Mouse (Mus musculus) forebrain, embryonic 14.5 days (tissue): Measurements from ENCODE around the gene Rala. TPM values are rescaled to one million over a fixed set of nuclear protein-coding genes. Genes with fewer than 3 reads are reported as not detected.
"Not testable (repeated sequence)": the region's sequence is repeated elsewhere in the genome, so short reads cannot be mapped to it uniquely, and the experiment has no call there.

Source experiments
- ATAC-seq: fragments of 200-750 bp; cut with Nextera tagmentation; 2 replicates; pipeline ENCODE4 v1.8.0; 2017; ENCODE audit warnings: mild to moderate bottlenecking, moderate library complexity
- DNase-seq: peaks from one replicate; pipeline ENCODE4 v3.0.0-alpha.2; 2015; ENCODE audit warnings: low spot score
- H3K27ac ChIP-seq: fragments of 300-500 bp; sonication (generic); 2 replicates; pipeline ENCODE4 v1.5.1; 2014; ENCODE audit warnings: low read depth, mild to moderate bottlenecking, control low read depth, low read length, moderate library complexity
- H3K27me3 ChIP-seq: fragments of 300-500 bp; sonication (generic); replicated peaks from 2 replicates; pipeline ENCODE4 v1.6.1; 2014; ENCODE audit warnings: low read length, control low read depth, mixed read lengths; ENCODE audit not compliant: control insufficient read depth, insufficient read depth
- H3K36me3 ChIP-seq: fragments of 300-500 bp; sonication (generic); 2 replicates; pipeline ENCODE4 v1.6.1; 2014; ENCODE audit warnings: low read length, control low read depth; ENCODE audit not compliant: control insufficient read depth, insufficient read depth
- H3K4me1 ChIP-seq: fragments of 300-500 bp; sonication (generic); 2 replicates; pipeline ENCODE4 v1.6.1; 2014; ENCODE audit warnings: antibody characterized with exemption, low read length, control low read depth; ENCODE audit not compliant: control insufficient read depth, insufficient read depth
- H3K4me2 ChIP-seq: fragments of 300-500 bp; sonication (generic); 2 replicates; pipeline ENCODE4 v1.6.1; 2014; ENCODE audit warnings: mild to moderate bottlenecking, control low read depth, low read length
- H3K4me3 ChIP-seq: fragments of 300-500 bp; sonication (generic); 2 replicates; pipeline ENCODE4 v1.5.1; 2014; ENCODE audit warnings: low read depth, low read length, control low read depth
- H3K9ac ChIP-seq: fragments of 300-500 bp; sonication (generic); 2 replicates; pipeline ENCODE4 v1.6.1; 2014; ENCODE audit warnings: mild to moderate bottlenecking, low read length, control low read depth, moderate library complexity
- H3K9me3 ChIP-seq: fragments of 300-500 bp; sonication (generic); replicated peaks from 2 replicates; pipeline ENCODE4 v1.6.1; 2016; ENCODE audit warnings: low read length, control low read depth, mixed read lengths; ENCODE audit not compliant: control insufficient read depth
- WGBS: fragments of 180-500 bp; shearing (Covaris S2); extraction: QIAGEN DNeasy Blood & Tissue Kit; methylation state at CpG from one replicate; pipeline ENCODE4 v1.1.7; 2014; 5-methylcytosine and 5-hydroxymethylcytosine counted together
- polyA plus RNA-seq: library from polyadenylated mRNA; unstranded; fragments of >200 nt; fragmentation: Nextera tagmentation; extraction: Ambion mirVana; gene quantifications from 2 replicates; pipeline ENCODE4 v1.2.1, GENCODE M21; 2014

Gene Rala
- polyA plus RNA-seq, 1 experiment from 2014 or later, result 176 TPM

GRCm38 (mm10) chr13:17975457-17975856, 31.4 kb upstream of the Rala start:
- no peak overlapping the region for H3K9ac ChIP-seq
- no peaks in the 10 kb centered on the region for H3K9me3 ChIP-seq
- H3K27ac ChIP-seq, result no peak overlapping the region
- no peaks in the 10 kb centered on the region for H3K4me1 ChIP-seq
- WGBS, result 86% methylated on average over 1 of the region's 1 CpGs
- no peak for ATAC-seq
- no peak overlapping the region for H3K4me3 ChIP-seq
- H3K4me2 ChIP-seq, result no peak overlapping the region
- DNase-seq, result no peak
- no peaks in the 10 kb centered on the region for H3K36me3 ChIP-seq
- H3K27me3 ChIP-seq, result no peaks in the 10 kb centered on the region

DNA sequence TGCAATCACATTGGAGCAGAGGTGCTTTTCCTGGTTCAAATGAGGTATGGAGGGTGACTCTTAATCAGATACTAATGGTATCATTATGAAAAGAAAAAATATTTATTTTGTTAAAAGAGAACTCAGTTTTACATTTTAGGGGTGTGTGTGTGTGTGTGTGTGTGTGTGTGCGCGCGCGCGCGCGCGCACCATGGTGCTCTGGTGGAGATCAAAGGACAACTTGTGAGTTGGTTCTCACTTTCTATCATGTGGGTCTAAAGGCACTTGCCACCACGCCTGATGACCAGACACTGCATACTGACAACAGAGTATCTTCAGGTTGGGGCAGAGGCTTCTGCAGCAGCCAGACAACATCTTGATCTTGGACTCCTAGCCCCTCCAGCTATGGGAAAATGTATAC, 30.7 kb upstream of the Rala start:
- ATAC-seq (no peak), DNase-seq (no peak)
- H3K27ac ChIP-seq, result no peak overlapping the region
- H3K4me3 ChIP-seq, result no peak overlapping the region
- no peak overlapping the region for H3K4me2 ChIP-seq
- no peaks in the 10 kb centered on the region for H3K36me3 ChIP-seq
- H3K9me3 ChIP-seq, result no peaks in the 10 kb centered on the region
- no peaks in the 10 kb centered on the region for H3K4me1 ChIP-seq
- no peak overlapping the region for H3K9ac ChIP-seq
- no peaks in the 10 kb centered on the region for H3K27me3 ChIP-seq
- WGBS, result 94% methylated on average over 9 of the region's 9 CpGs

DNA sequence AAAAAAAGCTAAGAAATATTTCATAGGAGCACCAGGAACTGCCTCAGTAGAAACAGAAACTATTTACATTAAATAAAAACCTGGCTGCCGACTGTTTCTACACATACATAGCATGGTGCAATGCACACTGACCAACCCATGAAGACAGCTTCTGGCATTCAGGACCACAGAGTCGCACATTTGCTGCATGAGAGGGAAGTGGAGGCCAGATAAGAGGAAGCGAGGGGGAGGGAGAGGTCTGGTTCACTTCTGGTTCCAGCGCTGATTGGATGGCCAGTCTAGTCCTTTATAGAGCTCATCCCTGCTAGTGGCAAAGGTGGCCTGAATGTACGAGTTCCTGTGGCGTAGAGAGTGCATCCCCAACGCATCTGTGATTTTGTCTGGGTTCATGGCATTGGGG, 16.6 kb upstream of the Rala start:
- H3K4me2 ChIP-seq, result no peak overlapping the region
- H3K4me1 ChIP-seq, result no peaks in the 10 kb centered on the region
- no peak for ATAC-seq
- H3K27me3 ChIP-seq, result no peaks in the 10 kb centered on the region
- H3K36me3 ChIP-seq, result no peaks in the 10 kb centered on the region
- H3K4me3 ChIP-seq, result no peak overlapping the region
- no peak for DNase-seq
- 90% methylated on average over 7 of the region's 7 CpGs for WGBS
- H3K9ac ChIP-seq, result no peak overlapping the region
- H3K9me3 ChIP-seq, result no peaks in the 10 kb centered on the region
- H3K27ac ChIP-seq, result no peak overlapping the region

DNA sequence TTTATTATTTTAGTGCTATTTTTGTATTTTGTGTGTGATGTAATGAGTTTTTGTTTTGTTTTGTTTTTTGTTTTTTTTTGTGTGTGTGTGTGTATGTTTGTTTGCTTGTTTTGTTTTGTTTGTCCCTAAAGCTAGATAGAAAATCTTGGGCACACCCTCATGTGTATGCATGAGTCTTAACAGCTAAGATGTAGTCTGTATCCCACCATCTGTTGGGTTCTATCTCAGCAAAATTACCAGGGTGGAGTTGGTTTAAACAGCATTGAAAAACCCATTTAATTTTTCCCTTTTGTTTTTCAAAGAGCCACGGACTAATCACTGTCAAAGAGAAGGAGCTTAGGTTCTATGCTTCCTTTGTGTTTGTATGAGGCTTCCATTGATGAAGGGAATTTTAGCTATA, 10.2 kb upstream of the Rala start:
- Histone ChIP-seq H3K27ac (no peak overlapping the region), H3K4me2 (no peak overlapping the region), H3K9ac (no peak overlapping the region), H3K36me3 (no peaks in the 10 kb centered on the region), H3K9me3 (no peaks in the 10 kb centered on the region), H3K27me3 (no peaks in the 10 kb centered on the region), H3K4me3 (no peak overlapping the region), H3K4me1 (no peaks in the 10 kb centered on the region)
- DNase-seq (peak; percentile 39), ATAC-seq (peak; percentile 72)
- 21% methylated on average over 1 of the region's 1 CpGs for WGBS

GRCm38 (mm10) chr13:17950581-17950980, 6.5 kb upstream of the Rala start:
- H3K9ac ChIP-seq, H3K4me2 ChIP-seq, H3K4me3 ChIP-seq, H3K36me3 ChIP-seq, H3K9me3 ChIP-seq, H3K4me1 ChIP-seq, DNase-seq, ATAC-seq, H3K27me3 ChIP-seq, H3K27ac ChIP-seq: not testable (repeated sequence)
- 92% methylated on average over 8 of the region's 8 CpGs for WGBS

GRCm38 (mm10) chr13:17949555-17949954, 5.5 kb upstream of the Rala start:
- DNase-seq, result no peak
- WGBS, result 82% methylated on average over 18 of the region's 18 CpGs

DNA sequence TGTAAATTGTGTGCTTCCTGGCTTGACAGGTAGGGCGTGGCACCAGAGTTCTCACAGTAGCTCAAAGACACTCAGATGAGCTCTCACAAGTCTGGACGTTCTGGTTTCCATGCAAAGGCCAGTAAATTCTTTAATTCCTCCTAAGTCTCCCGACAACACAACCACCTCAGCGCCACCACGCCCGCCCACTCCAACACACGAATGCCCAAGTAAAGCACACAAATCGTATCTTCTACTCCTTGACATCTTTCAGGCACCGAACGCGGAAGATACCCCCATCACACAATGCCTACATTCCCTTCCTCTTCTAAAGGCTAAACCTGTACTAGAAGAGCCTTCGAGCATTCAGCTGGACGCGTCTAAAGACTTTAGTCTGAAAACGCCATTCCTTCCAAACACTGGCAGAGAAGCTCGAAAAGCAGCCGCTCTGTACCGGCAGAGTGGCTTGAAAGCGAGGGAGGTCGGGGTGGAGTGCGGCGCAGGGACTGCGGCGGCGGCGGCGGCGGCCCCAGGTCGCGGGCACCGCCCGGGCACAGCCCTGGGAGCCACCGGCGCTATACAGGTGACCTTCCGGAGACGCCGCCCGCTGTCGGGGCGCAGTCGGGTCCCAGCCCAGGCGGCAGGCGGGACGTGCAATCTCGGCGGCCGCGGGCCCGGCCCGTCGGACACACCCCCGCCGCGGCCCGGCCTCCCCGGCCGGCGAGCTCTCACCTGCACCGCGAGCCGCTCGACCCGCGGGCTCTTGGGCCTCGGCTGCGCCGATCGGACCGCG, 547 bp downstream of the Rala start:
- H3K9me3 ChIP-seq, result no peaks in the 10 kb centered on the region
- under 1% methylated on average over 69 of the region's 70 CpGs for WGBS

More at GRCm38 (mm10) chr13:17949555-17949954, 5.5 kb upstream of the Rala start:
- Histone ChIP-seq H3K9ac (no peak overlapping the region), H3K27ac (no peak overlapping the region), H3K4me3 (no peak overlapping the region), H3K4me2 (no peak overlapping the region), H3K36me3 (no peaks in the 10 kb centered on the region), H3K27me3 (no peaks in the 10 kb centered on the region), H3K9me3 (no peaks in the 10 kb centered on the region), H3K4me1 (no peaks in the 10 kb centered on the region)
- ATAC-seq, result no peak

GRCm38 (mm10) chr13:17942338-17942737, 1.7 kb downstream of the Rala start:
- H3K4me3 ChIP-seq, result peak overlapping the region; percentile 92; the same call in 1 of the 2 replicates

More for the DNA sequence above, 547 bp downstream of the Rala start:
- DNase-seq, result peak; percentile 33
- H3K9ac ChIP-seq, result peak overlapping the region; percentile 95
- H3K27ac ChIP-seq, result peak overlapping the region; percentile 96
- H3K4me2 ChIP-seq, result peak overlapping the region; percentile 79
- H3K27me3 ChIP-seq, result no peaks in the 10 kb centered on the region
- peak overlapping the region; percentile 92 for H3K4me3 ChIP-seq
- peak; percentile 74 for ATAC-seq
- peaks cover 3% of the 10 kb centered on the region; the same call in 1 of the 2 replicates for H3K4me1 ChIP-seq
- H3K36me3 ChIP-seq, result no peaks in the 10 kb centered on the region

GRCm38 (mm10) chr13:17907309-17907708, 36.7 kb downstream of the Rala start:
- 59% methylated on average over 1 of the region's 1 CpGs for WGBS
- Histone ChIP-seq H3K27me3 (no peaks in the 10 kb centered on the region), H3K27ac (no peak overlapping the region), H3K36me3 (no peaks in the 10 kb centered on the region), H3K4me3 (no peak overlapping the region), H3K9ac (no peak overlapping the region), H3K4me1 (no peaks in the 10 kb centered on the region), H3K4me2 (no peak overlapping the region), H3K9me3 (no peaks in the 10 kb centered on the region)
- ATAC-seq (peak; percentile 66; the same call in 1 of the 2 replicates), DNase-seq (peak; percentile 33)

More at GRCm38 (mm10) chr13:17942338-17942737, 1.7 kb downstream of the Rala start:
- no peak for ATAC-seq
- Histone ChIP-seq H3K27me3 (no peaks in the 10 kb centered on the region), H3K27ac (no peak overlapping the region), H3K36me3 (no peaks in the 10 kb centered on the region), H3K4me2 (peak overlapping the region; percentile 79), H3K9ac (no peak overlapping the region; the same call in 1 of the 2 replicates), H3K9me3 (no peaks in the 10 kb centered on the region), H3K4me1 (peaks cover 3% of the 10 kb centered on the region; the same call in 1 of the 2 replicates)
- WGBS, result 82% methylated on average over 6 of the region's 6 CpGs
- DNase-seq, result no peak
